Mouse (Mus musculus): ENCODE measurements around the gene Rdh16f1.
"Not testable (repeated sequence)": the region's sequence is repeated elsewhere in the genome, so short reads cannot be mapped to it uniquely, and the experiment has no call there.

Gene Rdh16f1

DNA sequence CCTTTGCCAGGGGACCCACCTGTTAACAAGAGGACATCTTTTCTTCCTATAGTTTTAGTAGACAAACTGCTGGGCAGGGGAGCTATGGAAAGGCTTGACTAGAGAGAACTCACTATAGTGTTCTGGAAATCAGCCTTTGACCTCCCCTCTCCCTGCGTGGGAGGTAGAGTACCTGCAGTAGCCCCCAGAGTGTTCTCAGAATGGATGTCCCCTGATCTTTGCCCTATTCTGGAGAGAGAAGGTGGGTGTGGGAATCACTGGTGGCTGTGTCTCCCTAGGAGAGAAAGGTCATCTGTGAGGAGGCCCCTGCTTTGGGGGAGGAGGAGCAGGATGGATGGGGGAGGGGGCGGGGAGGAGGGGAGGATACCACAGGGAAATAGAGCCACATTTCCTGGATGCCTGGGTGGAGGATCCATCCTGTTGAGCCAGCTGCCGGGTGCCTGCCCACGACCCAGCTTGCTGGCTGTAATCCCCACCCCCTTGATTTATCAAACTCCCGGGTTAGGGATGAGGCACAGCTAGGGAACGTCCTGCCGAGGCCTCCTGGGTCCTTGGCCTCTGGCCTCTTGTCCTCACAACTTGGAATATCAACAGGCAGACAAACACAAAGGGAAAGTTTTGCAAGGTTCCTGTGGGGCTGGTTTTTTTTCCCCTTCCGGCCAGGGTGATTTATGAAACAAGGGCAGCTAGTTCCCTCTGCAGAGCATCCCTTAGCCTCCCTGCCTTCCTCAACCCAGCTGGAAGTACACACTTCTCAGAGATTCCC is 10.6 kb upstream of the Rdh16f1 start:
- DNase-seq (ENCODE audit: extremely low read depth, low read depth) = no peak

GRCm38 (mm10) chr10:127750136-127750777 is 9.3 kb upstream of the Rdh16f1 start:
- no peak for DNase-seq (ENCODE audit: extremely low read depth, low read depth)

DNA sequence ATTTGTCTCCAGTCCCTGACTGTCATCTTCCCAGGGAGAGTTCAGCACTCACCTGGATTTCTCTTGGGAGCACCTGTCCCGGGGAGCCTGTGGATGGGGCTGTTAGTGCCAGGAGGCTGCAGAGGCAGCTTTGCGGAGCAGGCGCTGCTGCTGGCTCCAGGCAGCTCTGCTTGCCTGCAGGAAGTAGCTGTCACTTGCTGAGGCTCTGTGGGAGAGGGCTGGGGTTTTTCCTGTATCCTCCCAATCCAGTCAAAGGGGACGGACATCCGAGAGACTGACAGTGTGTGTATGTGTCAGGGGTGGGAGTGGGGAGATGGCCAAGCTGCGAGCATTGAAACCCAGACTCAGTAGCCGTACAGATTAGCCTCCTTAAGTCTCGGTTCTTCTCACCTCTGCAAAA is 8.0 kb upstream of the Rdh16f1 start, which contains the start of gene Gpr182:
Gpr182 (minus strand) TSS at position 185 of the 400 bp plus-strand sequence.
- DNase-seq (ENCODE audit: extremely low read depth, low read depth) = no peak

DNA sequence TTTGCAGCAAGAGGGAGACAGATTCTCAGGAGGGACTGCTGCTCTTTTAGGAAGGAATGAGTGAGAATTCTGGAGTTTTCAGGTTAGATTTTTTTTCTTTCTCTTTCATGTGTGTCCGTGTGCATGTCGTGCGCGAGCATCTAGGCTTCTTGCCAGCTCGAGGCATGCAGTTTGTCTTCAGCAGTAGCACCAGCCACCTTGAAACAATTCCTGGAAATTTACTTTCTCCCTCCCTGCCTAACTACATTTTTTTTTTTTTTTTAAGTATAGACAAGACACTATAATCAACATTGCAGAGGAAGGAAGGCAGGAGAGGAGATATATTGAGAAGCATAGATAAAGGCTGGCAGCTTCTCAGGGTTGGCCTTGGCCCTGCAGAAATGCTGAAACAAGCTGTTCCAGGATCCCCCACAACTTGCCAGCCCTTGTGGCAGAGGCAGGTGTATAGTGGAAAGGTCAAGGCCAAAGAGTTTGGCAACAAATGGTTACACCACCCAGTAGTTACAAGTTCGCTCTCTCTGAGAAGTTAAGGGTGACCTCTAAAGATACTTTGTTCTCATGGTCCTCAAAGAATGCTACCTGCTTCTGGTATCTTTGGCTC is 4.9 kb upstream of the Rdh16f1 start:
- no peak for DNase-seq (ENCODE audit: extremely low read depth, low read depth)

GRCm38 (mm10) chr10:127755246-127755645 is 4.3 kb upstream of the Rdh16f1 start:
- no peak for DNase-seq (ENCODE audit: extremely low read depth, low read depth)

DNA sequence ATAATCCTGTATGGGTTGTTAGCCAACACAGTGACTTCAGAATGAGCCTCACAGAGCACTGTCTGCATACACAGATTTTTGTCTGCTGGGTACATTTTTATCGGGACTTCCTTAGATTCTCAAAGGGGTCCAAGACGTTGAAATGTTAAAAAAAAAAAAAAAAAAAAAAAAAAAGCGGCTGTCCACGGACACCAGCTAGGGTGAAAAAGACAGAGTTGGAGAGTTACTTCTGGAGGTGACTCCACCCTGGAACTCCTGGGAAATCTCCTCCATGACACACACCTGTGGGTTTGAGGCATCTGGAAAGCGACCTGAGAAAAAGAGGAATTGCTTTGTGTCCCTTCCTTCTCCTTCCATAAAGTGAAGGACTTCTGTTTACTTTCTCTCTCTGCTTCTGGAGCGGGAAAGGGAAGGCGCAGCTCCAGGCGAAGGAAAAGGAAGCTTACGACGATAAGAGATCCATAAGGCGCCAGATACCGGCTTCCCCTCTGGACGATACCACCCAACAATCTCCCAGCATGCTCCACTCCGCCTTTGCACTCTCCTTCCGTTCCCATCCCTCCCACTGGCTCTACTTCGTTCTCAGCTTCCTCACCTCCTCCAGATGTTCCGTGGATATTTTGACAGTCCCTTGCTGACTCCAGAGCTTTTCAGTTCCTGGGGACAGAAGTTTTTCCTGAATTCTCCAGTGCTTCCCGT is 3.7 kb upstream of the Rdh16f1 start:
- DNase-seq (ENCODE audit: extremely low read depth, low read depth) = no peak

DNA sequence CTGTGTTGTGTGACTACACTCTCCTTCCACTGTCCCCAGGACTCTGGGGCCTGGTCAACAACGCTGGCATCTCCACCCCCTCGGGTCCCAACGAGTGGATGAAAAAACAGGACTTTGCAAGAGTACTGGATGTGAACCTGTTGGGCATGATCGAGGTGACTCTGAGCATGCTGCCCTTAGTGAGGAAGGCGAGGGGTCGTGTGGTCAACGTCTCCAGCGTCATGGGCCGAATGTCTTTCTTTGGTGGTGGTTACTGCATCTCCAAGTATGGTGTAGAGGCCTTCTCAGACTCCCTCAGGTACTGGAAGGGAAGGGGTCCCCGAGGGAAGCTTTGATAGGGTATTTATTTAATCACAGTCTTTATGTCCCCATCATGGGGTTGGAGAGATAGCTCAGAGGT is 3.3 kb downstream of the Rdh16f1 start:
- DNase-seq (ENCODE audit: extremely low read depth, low read depth) = not testable (repeated sequence)

DNA sequence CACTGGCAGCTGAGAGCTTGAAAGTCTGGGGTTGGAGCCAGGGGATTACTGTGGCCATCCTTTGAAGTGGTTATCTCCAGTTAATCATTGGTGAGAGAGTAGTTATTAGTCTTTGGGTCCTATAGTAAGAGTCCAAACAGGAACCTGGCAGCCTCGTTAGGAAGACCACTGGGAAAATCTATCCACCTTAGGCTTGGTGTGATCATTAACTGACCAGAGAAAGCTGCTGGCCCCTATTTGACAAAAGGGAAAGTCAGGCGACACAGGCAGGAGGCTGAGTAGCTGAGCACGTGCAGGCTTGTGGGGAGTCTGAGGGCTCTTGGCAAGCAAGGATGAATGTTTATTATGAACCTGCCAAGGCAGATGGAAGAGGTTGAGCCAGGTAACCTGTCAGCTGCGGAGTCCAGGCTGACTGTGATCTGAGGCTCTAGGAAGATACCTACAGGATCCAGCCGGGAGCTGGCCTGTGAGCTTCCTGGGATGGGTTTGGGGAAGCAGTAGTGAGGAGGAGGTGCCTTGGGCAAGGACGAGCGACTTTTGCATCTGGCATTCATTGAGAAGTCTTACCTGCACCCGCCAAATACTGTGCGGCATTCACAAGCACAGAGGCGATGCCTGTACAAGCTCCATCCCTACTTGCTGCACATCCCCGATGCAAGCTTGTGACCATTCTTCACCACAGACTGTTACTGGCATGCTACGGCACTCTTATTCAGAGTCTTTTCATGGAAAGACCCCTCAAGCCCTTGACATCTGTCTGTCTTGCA is 4.5 kb downstream of the Rdh16f1 start:
- DNase-seq (ENCODE audit: extremely low read depth, low read depth) = no peak

DNA sequence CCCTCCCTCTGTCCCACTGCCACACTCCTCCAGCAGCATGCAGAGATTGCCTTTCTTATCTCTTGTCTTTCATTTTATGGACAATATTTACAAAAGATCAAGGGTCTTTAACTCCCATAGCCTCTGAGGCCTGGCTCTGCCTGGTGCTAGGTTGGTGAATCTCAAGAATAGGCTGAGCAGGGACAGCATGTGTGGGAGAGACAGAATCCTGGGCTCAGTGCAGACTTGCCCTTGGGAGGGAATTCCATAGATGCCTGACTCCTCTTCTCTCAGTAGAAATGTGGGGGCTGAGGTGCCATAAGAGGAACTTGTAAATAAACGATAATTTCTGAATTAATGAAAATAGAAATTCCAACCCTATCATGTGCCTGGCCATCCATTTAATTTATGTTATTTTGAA is 7.0 kb downstream of the Rdh16f1 start:
- no peak for DNase-seq (ENCODE audit: extremely low read depth, low read depth)

DNA sequence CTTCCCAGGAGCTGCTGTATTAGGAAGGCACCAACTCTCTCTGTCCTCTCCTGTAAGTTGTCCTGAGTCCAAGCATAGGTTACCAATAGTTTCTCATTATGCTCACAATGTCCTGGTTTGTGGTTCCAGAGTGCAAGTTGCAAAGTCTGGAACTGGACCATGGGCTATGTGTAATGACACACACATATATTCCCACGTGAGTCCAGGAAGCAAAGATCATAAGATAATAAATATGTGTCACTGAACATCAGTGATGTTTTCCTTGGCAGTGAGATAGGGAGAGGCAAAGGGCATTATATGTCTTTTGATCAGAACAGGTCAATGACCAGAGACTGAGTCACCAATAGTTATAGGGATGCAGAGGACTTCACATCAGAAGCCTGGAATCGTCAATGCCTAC is 16.4 kb downstream of the Rdh16f1 start, which contains the start of gene Rdh9:
Rdh9 (plus strand) TSS at position 376 of the 400 bp plus-strand sequence.
- no peak for DNase-seq (ENCODE audit: extremely low read depth, low read depth)

DNA sequence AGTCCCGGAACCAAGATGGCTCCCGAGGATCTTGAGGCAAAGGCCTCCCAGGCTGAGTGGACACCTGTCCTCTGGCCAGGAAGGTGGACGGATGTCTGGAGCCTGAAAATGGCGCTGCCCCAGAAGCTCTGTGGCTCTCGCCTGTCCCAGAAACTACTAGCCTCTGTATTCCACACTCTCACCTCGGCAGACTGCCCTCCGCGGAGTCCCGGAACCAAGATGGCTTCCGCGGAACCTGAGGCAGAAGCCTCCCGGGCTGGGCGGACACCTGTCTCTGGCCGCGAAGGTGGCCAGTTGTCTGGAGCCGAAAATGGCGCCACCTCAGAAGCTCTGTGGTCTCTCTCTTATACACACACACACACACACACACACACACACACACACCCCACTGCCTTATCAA is 22.7 kb downstream of the Rdh16f1 start:
- not testable (repeated sequence) for DNase-seq (ENCODE audit: extremely low read depth, low read depth)

DNA sequence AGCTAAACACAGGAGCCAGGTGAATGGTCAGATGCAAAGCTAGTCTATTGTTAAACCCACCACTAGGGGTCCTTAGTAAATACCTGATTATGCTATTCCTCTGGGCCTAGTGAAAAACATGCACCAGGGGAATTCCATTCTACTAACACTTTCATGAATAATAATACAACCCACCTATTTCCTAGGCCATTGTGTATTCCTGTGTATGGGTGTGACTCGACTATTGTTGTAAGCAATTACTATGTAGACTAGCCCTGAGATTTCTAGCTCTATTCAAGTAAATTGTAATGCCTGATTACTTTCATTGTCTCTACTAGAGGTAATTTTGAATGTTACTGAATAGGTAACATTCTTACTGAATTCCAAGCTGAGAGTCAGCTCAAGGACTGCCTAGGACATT is 25.8 kb downstream of the Rdh16f1 start:
- not testable (repeated sequence) for DNase-seq (ENCODE audit: extremely low read depth, low read depth)

- no peak for DNase-seq (ENCODE audit: extremely low read depth, low read depth)
Observed at GRCm38 (mm10) chr10:127799295-127799694, 39.7 kb downstream of the Rdh16f1 start.

GRCm38 (mm10) chr10:127800891-127801290 is 41.3 kb downstream of the Rdh16f1 start, which contains the start of gene Rdh16:
TSS of gene Rdh16 (plus strand) at chr10:127801152.
- no peak for DNase-seq (ENCODE audit: extremely low read depth, low read depth)

- DNase-seq (ENCODE audit: extremely low read depth, low read depth) = no peak
Observed at GRCm38 (mm10) chr10:127801612-127802011, 42.0 kb downstream of the Rdh16f1 start.

DNA sequence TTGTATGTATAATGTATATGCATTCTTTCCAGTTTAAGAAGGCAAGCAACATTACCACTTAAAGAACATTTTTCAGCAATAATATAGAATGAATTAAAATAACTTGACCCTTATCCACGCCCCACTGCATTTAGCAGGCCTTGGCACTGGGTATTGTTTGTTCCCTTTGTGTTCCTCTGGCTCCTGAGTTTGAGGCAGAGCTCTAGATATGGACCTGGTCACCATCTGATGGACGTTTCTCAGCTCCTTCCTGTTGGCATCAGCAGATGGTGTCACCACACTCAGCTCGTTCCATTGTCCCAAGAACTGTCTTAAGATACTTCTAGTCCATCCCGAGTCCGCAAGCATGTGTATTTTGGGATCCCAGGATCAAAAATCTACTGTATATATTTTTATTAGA is 42.6 kb downstream of the Rdh16f1 start:
- DNase-seq (ENCODE audit: extremely low read depth, low read depth) = no peak

DNA sequence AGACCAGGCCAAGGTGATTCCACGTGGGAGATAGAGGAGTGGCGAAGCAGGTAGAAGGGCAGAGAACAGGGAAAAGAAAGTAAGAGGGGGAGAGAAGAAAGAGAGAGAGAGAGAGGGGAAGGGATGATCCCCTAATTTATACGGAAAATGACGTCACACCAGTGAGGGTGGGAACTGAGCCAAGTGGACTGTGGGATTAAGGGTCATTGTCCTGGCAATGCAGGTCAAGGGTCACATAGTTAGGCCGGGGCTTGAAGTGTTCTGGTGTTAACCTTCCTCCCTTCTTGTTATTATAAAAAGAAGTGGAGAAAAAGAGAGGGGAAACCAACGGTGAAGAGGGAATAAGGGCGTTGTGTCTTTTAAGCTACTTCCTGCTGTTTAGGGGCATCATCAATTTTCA is 44.8 kb downstream of the Rdh16f1 start:
- no peak for DNase-seq (ENCODE audit: extremely low read depth, low read depth)

GRCm38 (mm10) chr10:127815888-127816287 is 56.3 kb downstream of the Rdh16f1 start:
- no peak for DNase-seq (ENCODE audit: extremely low read depth, low read depth)

DNA sequence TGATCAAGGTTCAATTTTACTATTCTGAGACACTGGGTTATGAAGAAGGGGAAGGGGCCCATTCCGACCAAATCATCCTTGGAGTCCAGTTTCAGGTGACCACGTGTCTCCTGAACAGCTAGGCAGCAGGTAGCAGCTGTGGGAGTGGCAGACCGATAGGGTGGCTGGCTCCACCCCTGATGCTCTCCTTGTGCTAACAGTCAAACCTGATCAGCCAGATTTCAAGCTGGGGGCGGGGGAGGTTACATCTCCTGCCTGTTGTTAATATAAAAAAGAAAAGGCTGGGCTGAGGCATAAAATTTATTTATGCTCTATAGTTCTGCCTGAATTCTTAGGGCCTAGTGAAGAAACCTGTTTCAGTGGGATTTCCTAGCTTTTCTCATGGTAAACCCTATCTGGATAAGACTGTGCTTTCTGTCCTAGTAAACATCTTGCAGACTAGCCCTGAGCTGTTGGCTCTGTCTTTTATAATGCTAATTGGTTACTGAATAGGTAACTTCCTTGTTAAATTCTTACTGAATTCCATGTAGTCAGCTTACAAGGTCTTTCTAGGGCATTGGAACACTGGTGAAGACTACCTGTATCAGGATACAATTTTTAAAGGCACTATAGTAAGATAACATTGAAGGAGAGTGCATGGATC is 57.8 kb downstream of the Rdh16f1 start:
- DNase-seq (ENCODE audit: extremely low read depth, low read depth) = not testable (repeated sequence)

GRCm38 (mm10) chr10:127821806-127822205 is 62.2 kb downstream of the Rdh16f1 start:
- DNase-seq (ENCODE audit: extremely low read depth, low read depth) = not testable (repeated sequence)
